Mouse (Mus musculus): ENCODE measurements around the gene Gm6993.
A peak's percentile ranks its signal among the peaks of the same experiment; 100 is the strongest.

The Gm6993 gene

DNA sequence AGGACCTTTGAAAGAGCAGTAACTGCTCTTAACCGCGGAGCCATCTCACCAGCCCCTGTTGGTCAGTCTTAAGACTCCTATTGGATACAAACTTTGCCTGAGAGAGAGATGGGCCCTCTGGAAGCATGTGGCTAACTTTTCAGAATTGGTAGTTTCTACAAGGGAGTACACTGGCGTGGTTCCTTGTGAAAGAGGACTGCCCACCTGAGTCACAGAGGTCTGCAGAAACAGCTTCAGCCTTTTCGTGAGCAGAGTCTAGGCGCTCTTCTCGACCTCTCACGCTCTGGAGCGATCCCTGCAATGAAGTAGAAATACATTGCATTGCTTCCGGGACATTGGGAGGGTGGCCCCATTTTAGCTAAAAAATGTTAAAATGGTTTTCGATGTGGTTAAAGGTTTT lies 29.8 kb downstream of the Gm6993 start:
- no peak for DNase-seq (ENCODE audit: extremely low read depth, insufficient read length, low spot score)

DNA sequence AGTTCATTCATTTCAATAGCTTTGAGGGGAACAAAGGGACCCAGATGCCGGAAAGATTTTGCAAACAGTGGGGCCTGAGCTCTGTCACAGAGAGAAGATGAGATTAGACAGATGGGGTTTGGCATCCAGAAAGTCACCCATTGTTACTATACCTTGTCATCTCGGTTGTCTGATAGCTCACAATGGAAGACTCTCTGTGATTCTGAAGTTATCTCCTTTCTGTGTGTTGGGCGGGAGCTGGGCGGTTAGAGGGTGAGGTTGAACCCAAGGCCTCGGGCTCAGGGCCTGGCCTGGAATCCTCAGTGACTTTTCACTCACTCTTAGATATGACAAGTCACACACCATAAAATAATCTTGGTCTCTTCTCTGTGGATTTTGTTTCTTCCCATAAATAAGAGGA lies 30.2 kb downstream of the Gm6993 start:
- no peak for DNase-seq (ENCODE audit: extremely low read depth, insufficient read length, low spot score)

DNA sequence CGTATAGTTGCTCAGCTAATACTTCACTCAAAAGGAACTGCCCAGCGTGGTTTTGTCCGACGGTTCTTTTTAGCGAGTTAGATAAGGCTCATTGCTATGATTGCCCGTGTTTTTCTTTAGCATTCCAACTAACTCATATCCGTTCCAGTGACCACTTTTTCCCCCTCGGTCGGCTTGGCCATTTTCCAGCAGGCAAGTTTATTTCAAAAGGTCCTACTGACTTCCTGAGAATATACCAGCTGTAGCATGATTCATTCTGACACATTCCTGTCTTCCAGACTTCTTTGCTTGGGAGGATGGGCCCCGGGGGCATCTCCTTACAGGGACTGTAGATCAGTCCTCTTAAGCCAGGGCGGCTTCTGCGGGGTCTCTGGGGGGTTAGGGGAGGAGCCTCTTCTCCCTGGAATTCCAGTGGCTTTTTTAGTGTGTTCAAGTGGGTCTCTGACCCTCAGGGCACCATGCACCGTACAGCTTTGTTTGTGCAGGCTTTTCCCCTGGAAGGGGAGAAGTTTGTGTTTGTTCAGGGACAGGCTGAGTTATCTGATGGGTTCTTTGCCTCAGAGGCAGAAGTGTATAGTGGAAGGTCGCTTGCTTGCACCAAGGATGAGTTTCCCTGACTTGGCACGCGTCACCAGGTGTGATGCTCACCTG lies 30.9 kb downstream of the Gm6993 start:
- DNase-seq (ENCODE audit: extremely low read depth, insufficient read length, low spot score): peak; percentile 78

DNA sequence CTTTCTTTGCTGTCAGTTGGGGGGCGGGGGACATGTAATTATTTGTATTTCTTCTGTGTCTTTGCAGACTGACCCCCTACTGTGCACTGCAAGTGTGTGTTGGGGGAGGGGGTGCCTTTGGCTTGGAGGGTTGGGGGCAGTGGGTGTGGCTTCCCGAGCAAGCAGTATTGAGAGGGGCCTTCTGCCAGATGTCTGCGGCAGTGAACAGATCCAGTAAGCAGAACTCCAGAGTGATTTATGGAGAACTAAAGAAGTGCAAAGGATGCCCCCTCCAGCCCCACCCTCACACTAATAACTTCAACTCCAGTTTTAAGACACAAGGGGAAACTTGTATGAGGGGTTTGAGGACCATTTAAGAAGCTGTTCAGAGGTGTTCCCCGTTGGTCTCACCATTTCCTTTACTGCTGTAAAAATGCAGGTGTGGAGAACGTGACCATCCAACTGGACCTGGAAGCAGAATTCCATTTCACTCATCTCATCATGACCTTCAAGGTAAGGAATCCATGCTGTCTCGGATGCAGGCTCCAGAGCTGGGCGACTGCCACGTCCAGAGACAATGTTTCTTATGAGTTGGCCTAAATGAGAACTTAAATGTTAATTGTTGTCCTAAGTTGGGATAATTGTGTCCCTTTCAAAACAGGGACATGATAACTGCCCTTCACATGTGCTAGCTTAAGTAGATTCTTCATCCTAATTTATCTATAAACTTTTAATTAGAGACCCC lies 31.6 kb downstream of the Gm6993 start:
- no peak for DNase-seq (ENCODE audit: extremely low read depth, insufficient read length, low spot score)

DNA sequence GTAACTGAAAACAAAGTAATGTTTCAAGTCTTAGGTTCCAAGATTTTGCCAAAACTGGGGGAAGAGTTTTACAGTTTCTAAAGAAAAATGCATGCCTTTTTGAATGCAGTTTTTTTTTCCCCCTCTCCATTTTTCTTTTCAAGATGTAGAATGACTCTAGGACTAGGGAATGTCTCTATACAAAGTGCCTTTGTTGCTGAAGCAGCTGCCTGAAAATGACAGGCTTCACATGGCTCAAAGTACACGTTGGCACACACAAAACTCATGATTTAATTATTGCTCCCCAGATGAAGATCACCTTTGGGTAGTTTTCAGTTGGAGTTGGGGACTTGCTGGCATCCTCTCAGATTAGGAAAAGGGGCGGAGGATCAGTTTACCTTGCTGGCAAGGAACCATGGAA lies 32.3 kb downstream of the Gm6993 start:
- DNase-seq (ENCODE audit: extremely low read depth, insufficient read length, low spot score): no peak

DNA sequence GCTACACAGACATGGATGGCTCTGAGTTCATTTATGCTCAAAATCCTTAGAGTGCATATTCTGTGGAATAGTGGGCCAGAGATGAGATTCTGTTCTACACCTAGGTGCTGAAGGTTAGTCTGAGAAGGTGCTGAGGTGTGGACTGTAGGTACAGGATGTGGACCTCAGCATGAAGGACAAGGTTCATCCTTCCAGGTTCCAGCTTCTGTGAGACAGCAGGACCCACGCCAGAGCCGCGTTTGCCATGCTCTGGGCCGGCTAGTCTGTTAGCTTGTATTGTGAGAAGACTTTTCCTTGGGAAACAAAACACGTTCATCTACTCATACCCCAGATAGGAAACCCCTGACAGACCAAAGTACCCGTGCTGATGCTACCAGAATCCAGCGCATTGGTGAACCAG lies 33.1 kb downstream of the Gm6993 start:
- DNase-seq (ENCODE audit: extremely low read depth, insufficient read length, low spot score): no peak

DNA sequence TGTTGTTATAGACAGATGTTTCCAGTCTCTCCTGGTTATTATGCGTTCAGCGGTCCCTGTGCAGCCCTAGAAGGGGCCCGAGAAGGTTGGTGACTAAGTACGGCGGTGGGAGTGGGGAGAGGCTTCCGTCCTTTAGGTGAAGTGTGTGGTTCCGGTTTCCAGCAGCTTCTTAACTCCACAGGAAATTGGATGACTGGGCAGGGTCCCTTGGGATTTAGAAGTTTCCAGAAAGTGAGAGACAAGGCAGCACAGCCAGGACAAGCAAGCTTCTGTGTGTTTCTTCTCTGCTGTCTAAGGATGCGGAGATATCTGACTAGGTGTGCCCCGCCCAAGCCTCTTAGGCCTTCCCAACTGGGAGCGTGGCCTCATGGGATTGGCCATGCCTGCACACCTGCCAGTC lies 34.8 kb downstream of the Gm6993 start:
- no peak for DNase-seq (ENCODE audit: extremely low read depth, insufficient read length, low spot score)

DNA sequence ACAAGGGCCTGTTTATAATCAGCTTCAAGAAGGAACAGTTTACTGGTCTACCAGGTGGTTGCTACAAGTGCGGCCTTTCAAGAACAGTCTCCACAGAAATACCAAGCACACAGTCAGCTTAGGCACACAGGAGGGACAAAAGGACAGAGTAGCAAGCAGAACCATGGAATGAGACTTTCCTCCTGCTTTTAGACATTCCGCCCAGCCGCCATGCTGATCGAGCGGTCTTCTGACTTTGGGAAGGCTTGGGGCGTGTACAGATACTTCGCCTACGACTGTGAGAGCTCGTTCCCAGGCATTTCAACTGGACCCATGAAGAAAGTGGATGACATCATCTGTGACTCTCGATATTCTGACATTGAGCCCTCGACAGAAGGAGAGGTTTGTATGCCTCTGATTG lies 37.7 kb downstream of the Gm6993 start:
- no peak for DNase-seq (ENCODE audit: extremely low read depth, insufficient read length, low spot score)

DNA sequence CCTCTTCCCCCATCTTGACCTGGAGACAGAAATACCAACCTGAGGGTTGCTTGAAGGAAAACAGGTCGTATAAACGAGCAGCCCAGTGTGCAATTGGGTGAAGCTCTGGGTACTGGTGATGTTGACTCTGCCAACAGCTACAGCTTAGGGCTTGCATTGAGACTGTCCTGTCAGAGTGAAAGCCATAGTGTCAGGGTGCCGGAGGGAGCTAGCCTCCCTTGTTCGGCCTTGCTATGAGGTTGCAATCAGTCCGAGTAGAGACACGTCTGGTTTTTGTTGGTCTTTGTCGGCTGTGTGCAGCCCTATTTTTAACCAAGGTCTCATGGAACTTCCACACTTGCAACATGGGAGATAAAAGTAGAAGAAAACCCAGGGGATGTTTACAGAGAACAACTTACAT lies 39.7 kb downstream of the Gm6993 start:
- DNase-seq (ENCODE audit: extremely low read depth, insufficient read length, low spot score): no peak

DNA sequence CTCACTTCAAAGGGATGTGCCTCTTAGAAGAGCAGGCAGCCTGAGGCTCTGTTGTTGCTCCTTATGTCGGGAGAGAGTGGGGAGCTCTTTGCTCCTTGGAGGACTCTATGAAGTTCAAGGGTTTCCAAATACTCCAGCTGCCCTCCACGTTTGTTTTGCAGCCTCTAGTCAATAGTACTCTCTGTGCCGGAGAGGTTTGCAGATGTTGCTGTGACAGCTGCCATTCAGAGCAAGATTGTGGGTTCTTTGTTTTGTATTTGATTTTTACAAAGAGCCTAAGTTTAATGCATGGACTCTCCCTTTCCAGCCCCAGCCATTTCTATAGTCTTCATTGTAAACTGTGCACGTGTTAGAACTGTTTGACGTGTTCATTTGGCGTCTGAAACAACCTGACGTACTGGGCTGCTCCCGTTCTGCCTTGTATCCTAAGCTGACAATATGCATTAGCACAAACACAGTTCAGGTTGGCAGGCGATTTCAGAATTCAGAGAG lies 40.6 kb downstream of the Gm6993 start:
- DNase-seq (ENCODE audit: extremely low read depth, insufficient read length, low spot score): no peak

DNA sequence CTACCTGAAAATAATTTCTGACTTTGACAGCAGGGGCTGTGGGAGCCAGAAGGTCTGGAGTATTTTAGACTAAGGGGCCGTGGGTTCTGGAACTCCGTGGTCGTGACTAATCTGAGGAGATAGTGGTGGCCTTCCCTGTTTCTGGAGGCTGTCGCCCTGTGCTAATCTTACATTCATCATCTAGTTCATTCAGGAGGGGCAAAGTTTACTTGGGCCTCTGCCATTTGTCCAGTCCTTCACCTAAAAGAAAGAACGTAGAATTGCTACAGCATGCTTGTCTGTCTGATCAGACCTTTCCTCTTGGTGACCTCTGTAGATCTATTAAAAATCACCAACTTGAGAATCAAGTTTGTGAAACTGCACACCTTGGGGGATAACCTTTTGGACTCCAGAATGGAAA lies 41.7 kb downstream of the Gm6993 start:
- DNase-seq (ENCODE audit: extremely low read depth, insufficient read length, low spot score): no peak

DNA sequence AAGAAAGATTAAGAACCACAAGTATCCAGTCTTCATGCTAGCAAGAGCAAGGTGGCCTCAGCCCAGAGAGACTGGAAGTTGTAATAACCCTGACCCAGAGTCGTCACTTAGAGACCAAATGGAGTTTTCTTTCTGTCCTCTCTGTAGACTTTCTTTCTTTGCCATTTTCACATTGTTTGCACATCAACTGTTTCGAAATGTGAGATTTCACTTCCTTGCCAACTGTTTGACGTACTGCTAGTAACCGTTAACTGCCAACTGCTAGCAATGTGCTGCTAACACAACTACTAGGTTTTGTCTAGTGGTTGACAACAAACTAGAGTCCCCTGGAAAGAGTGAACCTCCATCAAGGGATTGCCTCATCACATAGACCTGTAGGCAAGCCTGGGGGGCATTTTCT lies 42.6 kb downstream of the Gm6993 start:
- DNase-seq (ENCODE audit: extremely low read depth, insufficient read length, low spot score): no peak

DNA sequence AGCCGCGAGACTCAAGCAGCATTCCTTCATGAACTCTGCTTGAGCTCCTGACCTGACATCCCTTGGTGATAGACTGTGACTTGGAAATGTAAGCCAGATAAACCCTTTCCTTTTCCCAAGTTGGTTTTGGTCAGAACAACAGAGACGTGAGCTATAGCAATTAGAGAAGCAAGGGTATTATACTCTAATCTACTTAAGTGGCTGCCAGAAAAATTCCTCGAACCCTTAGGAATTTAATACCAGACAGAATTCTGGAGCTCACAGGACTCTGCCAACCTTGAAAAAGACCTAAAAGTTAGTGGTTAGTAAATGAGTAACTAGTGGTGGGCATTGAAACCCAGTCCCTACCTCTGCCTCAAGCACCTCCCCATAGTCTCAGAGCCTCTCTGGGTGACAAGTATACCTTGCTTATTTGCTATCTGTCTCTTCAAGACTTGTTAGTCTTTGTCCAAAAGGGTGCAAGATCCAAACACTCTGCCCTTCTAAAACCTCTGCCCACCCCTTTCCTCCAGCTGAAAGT lies 43.1 kb downstream of the Gm6993 start:
- DNase-seq (ENCODE audit: extremely low read depth, insufficient read length, low spot score): no peak

DNA sequence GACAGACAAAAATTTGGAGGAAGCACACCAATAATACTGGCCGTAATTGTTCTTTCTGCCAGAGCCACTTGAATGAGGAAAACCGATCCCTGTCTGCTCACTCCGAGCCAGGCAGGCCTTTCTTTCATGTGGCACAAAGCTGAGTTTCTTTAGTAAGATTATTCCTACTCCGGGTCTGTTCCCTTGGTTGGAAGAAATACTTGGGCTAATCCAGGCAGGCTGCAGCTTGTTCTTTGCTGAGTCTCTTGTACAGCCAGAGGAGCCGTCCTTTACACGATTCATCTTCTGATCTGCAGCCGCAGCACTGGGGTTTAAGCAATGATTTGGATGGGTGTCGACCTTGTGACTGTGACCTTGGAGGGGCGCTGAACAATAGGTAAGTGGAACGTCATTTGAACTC lies 48.5 kb downstream of the Gm6993 start:
- DNase-seq (ENCODE audit: extremely low read depth, insufficient read length, low spot score): no peak
